Mouse (Mus musculus): ENCODE results near the gene Actbl2.

Gene Actbl2

GRCm38 (mm10) chr13:111254713-111255112 lies at the start of gene Actbl2:
Actbl2 (plus strand) TSS chr13:111255013.
- no peak for DNase-seq (ENCODE audit: low read depth, low spot score)

DNA sequence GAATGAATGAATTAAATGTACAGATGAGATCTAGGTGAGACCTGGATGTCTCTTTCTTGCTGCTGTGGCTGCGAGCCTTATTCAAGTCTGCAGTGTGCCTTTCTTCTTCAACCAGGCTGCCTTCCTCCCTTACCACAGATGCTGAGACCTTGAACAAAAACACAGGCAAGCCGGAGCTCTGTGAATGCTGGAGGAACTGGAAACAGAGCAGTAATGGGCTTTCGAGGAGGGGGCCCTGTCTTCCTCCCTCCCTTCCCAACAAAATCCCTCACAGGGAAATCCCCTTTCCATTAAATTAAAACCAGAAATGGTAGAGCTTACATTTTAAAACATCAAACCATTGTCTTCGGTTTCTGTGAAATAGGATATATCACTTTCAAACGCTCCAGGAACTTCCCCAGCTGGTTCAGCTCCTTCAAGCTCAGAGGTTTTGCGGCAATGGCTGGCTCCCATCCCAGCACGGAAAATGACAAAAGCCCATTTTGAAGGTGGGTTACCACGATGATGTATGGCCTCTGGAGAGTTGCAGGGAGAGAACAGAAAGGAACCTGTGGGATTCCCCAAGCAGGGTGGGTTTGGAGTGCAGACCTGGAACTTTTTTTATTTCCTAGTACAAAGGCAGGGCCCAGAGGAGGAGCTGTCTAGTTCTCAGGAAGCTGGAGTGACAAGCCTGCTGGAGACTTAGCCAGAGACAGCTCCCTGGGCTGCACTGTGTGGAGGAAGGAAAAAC lies 44.0 kb upstream of the Actbl2 start:
- DNase-seq (ENCODE audit: low read depth, low spot score): no peak

DNA sequence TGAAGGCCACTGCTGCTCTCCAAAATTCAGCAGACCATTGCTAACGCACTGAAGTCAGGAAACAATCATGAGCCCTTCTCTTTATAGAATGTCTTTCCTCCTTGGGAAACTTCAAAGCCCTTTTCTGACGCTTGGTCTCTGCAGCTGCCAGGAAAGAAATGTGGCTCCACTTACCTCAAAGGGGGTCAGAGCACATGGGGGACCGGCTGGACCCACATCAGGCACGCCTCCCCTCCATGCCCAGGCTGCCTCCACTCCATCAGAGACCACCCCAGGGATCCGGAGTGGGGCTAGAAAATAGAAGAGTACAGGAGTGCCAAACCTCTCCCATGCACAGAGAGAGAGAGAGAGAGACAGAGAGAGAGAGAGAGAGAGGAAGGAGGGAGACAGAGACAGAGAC lies 26.0 kb upstream of the Actbl2 start:
- no peak for DNase-seq (ENCODE audit: low read depth, low spot score)

DNA sequence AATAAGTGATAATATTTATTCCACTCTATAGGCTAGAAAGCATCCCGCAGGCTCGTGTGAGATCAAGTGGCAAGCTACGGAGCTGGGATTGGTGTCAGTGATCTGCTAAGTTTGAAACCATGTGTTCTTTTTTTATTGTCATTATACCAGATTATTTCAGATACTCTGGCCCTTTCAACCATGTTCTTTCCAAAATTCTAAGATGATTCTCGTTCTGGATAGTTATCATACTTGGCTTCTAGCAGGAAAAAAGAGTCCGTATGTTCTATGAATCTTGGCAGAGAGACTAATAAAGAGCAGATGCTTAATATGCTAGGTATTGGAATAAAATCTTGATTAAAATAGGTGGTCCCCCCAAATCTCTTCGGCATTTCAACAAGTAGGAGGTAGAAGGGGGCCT lies 25.3 kb upstream of the Actbl2 start:
- DNase-seq (ENCODE audit: low read depth, low spot score): no peak

DNA sequence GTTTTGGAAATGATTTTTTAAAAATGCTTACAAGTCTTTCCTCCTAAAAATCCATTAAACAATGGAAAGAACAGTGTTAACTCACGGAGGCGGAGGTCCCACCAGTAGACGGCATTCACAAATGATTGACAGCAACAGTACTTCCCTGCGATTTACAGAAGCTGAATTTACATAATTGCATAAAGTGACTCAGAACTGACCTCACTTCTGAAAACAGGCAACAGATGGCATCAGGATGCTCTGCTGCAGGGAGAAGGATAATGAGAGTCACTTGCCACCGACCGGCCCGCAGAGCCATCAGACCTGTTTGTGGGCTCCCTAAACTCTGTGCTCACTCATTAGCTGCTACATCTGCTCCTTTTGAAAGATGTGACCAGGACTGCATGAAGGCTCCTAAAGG lies 22.4 kb upstream of the Actbl2 start:
- DNase-seq (ENCODE audit: low read depth, low spot score): no peak

DNA sequence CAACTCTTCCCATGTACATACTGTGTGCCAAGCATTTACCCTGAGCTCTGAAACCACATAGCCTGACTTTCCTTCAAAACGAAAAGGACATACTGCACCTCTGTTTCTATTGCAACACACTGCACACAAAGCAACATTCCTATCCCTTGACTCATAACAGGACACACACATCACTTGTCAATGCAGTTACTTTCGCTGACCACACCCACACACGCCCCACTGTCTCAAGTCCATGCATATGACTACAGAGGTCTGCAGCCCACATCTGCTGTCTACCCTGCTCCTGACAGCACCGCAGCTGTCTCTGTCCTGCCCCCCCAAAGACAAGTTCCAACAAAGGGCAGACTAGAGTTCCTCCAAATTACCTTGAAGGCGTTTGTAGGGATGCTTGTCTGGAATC lies 21.5 kb upstream of the Actbl2 start:
- DNase-seq (ENCODE audit: low read depth, low spot score): no peak

- DNase-seq (ENCODE audit: low read depth, low spot score): no peak
Measured at GRCm38 (mm10) chr13:111234573-111234972, 20.2 kb upstream of the Actbl2 start.

DNA sequence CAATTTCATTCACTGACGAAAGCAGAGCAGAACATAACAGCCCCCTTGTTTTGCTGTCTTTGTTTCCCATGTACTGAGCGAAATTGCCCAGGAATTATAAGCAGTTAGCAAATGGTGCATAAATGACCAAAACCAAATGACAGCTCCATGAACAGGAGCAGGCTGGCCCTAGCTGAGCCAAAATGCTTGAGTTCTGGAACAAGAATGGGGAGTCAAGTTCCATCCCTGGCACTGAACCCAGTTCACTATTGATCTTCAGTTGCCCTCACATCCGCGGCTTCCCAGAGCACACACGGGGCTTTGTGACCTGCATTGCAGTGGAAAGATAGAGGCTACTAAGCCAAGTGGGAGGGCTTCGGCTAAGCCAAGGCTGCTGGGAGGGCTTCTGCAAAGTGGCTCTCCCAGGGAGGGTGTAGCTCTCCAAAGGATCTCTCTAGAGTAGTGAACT lies 19.1 kb upstream of the Actbl2 start:
- no peak for DNase-seq (ENCODE audit: low read depth, low spot score)

DNA sequence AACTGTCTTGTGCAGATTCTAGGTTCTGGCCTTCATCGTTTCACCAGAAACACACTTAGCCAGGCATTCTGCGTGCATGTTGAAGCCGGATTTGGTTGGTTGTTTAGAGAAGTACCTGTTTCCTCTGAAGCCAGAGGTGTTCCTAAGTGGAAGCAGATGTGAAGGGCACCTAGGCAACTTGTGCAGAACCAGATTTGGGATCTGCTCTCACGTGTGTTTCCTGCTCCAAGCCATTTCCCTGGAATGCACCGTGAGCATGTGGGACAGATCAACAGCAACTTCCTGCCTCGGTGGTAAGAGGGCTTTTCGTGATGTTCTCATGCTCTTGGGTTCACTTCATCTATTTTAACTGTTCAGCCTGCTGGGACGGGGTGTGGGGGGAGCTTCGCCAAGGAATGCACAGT lies 18.4 kb upstream of the Actbl2 start:
- DNase-seq (ENCODE audit: low read depth, low spot score): no peak

- no peak for DNase-seq (ENCODE audit: low read depth, low spot score)
Measured at GRCm38 (mm10) chr13:111237296-111237695, 17.5 kb upstream of the Actbl2 start.

GRCm38 (mm10) chr13:111237865-111238465 lies 16.8 kb upstream of the Actbl2 start:
- DNase-seq (ENCODE audit: low read depth, low spot score): no peak

- no peak for DNase-seq (ENCODE audit: low read depth, low spot score)
Measured at GRCm38 (mm10) chr13:111251106-111251505, 3.7 kb upstream of the Actbl2 start.

- DNase-seq (ENCODE audit: low read depth, low spot score): no peak
Measured at GRCm38 (mm10) chr13:111251795-111252194, 3.0 kb upstream of the Actbl2 start.

DNA sequence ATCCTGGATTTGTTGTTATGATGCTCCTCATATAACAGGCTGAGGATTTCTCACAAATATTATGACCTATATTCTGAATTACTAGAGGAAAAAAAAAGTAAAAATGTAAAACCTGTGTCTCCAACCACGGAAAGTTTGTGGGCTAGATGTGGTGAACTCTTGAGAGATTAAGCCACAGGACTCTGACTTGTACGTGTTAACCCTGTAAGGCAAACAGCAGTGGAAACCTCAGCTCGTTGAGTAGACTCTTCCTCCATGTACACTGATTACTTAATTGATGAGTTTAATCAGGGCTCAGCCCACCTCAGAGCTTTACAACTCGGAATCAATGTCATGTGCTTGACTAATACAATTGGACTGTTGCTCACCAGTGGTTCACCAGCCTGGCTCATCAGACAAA lies 3.2 kb downstream of the Actbl2 start:
- no peak for DNase-seq (ENCODE audit: low read depth, low spot score)

GRCm38 (mm10) chr13:111258424-111259092 lies 3.7 kb downstream of the Actbl2 start:
- DNase-seq (ENCODE audit: low read depth, low spot score): no peak

GRCm38 (mm10) chr13:111259093-111259491 lies 4.3 kb downstream of the Actbl2 start:
- DNase-seq (ENCODE audit: low read depth, low spot score): no peak

DNA sequence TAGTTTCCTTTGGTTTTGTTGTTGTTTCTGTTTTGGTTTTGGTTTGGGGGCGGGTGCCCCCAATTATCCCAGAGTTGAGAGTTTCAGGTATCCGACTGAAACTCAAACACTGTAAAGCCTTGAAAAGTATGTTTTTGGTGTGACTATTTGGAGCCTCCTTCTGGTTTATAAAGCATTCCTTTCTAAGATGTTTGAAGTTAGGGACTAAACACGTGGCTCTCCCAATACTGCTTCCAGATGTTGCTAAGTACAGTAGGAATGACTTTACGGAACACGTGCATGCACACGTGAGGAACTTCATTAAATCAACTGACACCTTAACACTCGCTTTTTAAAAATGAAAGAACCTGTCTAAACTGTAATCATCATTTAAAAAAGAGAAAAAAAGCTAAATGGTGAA lies 4.9 kb downstream of the Actbl2 start:
- no peak for DNase-seq (ENCODE audit: low read depth, low spot score)

DNA sequence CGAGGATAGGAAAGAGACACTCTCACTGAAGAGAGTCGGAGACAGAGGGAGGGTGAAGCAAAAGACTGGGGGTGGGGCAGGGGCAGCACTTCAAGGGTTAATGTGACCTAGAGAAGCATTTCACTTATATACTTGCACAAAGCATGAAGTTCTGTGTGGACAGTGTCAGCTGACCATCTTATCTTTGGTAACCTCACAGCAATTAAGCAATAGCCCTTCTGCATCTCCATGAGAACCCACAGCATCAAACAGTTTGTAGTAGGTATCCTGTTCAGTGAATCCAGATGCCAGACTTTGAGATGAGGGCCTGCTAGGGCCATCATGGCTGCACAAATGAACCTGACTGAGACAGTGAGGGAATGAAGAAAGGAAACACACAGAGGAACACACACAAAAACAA lies 8.4 kb downstream of the Actbl2 start:
- no peak for DNase-seq (ENCODE audit: low read depth, low spot score)

DNA sequence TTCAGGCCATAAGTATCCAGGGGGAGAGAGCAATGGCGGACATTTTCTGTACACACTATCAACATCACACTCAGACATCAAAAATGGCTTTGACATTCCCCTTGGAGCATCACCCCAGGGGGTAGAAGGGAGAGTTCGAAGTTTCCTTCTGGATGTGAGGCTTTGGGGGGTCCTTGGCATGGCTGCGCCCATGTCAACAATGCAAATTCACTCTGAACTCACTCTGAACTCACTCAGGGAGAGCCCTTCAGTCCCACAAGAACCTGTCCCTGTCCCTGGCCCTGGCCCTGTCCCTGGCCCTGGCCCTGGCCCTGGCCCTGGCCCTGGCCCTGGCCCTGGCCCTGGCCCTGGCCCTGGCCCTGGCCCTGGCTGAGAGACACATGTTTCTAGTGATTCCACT lies 8.9 kb downstream of the Actbl2 start:
- no peak for DNase-seq (ENCODE audit: low read depth, low spot score)

- no peak for DNase-seq (ENCODE audit: low read depth, low spot score)
Measured at GRCm38 (mm10) chr13:111265231-111266000, 10.6 kb downstream of the Actbl2 start.

DNA sequence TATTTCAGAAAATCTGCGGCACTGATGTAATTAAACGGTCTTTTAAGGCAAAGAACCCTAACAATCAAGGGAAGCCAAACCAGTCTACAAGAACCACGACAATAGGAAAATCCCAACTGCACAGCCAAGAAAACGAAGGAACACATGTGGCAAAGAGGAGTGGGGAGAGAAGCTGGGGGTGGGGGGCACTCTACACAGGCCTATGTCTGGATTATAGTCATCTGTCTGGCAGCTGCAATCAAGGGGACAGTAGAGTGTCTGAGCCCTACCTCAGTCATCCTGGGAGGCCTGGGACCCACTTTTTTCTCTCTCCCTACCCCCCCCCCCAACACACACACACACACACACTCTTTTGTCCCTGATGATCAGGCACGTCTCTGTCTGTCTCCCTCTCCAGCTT lies 12.0 kb downstream of the Actbl2 start:
- DNase-seq (ENCODE audit: low read depth, low spot score): no peak

GRCm38 (mm10) chr13:111268992-111269391 lies 14.2 kb downstream of the Actbl2 start:
- no peak for DNase-seq (ENCODE audit: low read depth, low spot score)

Measured in c-Kit-negative CD71-positive TER-119-positive erythroid progenitor cells, embryonic 14.5 days (primary cell).